Mouse (Mus musculus): ENCODE measurements around the gene A630076J17Rik.

GRCm38 (mm10) chr3:107252035-107252434 is 21.6 kb downstream of the A630076J17Rik start:
- TF ChIP-seq CTCF (IDR thresholded peaks at IDR 0.05; ENCODE audit: low read depth, low read length) (no peak), POLR2A (IDR thresholded peaks at IDR 0.05; ENCODE audit: insufficient read depth, low read length) (no peak), EP300 (IDR thresholded peaks at IDR 0.05; ENCODE audit: insufficient read depth, low read depth, low read length) (no peak)
